Mouse (Mus musculus) erythroblast, adult 5-6 weeks (primary cell): ENCODE data around the gene Vipr1. TPM values are rescaled to one million over a fixed set of nuclear protein-coding genes. Genes with fewer than 3 reads are reported as not detected.

Source experiments
- ATAC-seq: replicated peaks from 2 replicates; pipeline ENCODE4 v1.8.0; 2016; ENCODE audit warnings: moderate number of reproducible peaks, mild to moderate bottlenecking, moderate TSS enrichment, inconsistent platforms; ENCODE audit not compliant: poor library complexity, low FRiP score, severe bottlenecking
- total RNA-seq, 2 experiments: library from RNA; stranded (forward) in 1 of 2; stranded (reverse) in 1 of 2; fragments of 150-400 nt in 1 of 2; fragments of 200-764, 138-1000 nt in 1 of 2; gene quantifications; 2 replicates each; pipeline versions ENCODE4 v1.2.3 to v1.2.4; 2015 to 2017; ENCODE audit warnings: low replicate concordance in 2 of 2

Vipr1 gene
- total RNA-seq, 2 experiments from 2014 or later, result 0.43 TPM; not detected in 1

GRCm38 (mm10) chr9:121631946-121632345 lies 10.6 kb upstream of the Vipr1 start:
- ATAC-seq, result no peak

GRCm38 (mm10) chr9:121632891-121633290 lies 9.6 kb upstream of the Vipr1 start:
- ATAC-seq, result no peak

GRCm38 (mm10) chr9:121633306-121633705 lies 9.2 kb upstream of the Vipr1 start:
- no peak for ATAC-seq

GRCm38 (mm10) chr9:121635835-121636576 lies 6.5 kb upstream of the Vipr1 start:
- ATAC-seq, result no peak

- ATAC-seq, result no peak
Measured at GRCm38 (mm10) chr9:121639790-121640189, 2.7 kb upstream of the Vipr1 start.

GRCm38 (mm10) chr9:121641235-121641915 lies 1.1 kb upstream of the Vipr1 start:
- ATAC-seq, result no peak

GRCm38 (mm10) chr9:121642001-121642400 lies 515 bp upstream of the Vipr1 start, which contains the start of gene Lyzl4:
TSS of gene Lyzl4 (minus strand) at chr9:121642096.
- ATAC-seq, result no peak

GRCm38 (mm10) chr9:121644855-121645254 lies 2.3 kb downstream of the Vipr1 start:
- no peak for ATAC-seq

GRCm38 (mm10) chr9:121647026-121647425 lies 4.5 kb downstream of the Vipr1 start:
- ATAC-seq, result no peak

GRCm38 (mm10) chr9:121653668-121654067 lies 11.2 kb downstream of the Vipr1 start:
- ATAC-seq, result no peak

- ATAC-seq, result no peak
Measured at GRCm38 (mm10) chr9:121656322-121656721, 13.8 kb downstream of the Vipr1 start.

GRCm38 (mm10) chr9:121657143-121657542 lies 14.6 kb downstream of the Vipr1 start:
- ATAC-seq, result no peak

- no peak for ATAC-seq
Measured at GRCm38 (mm10) chr9:121658248-121658647, 15.7 kb downstream of the Vipr1 start.

- ATAC-seq, result no peak
Measured at GRCm38 (mm10) chr9:121659791-121660190, 17.3 kb downstream of the Vipr1 start.

GRCm38 (mm10) chr9:121663467-121663866 lies 21.0 kb downstream of the Vipr1 start:
- ATAC-seq, result no peak

GRCm38 (mm10) chr9:121664104-121664503 lies 21.6 kb downstream of the Vipr1 start:
- ATAC-seq, result no peak

GRCm38 (mm10) chr9:121666957-121667630 lies 24.6 kb downstream of the Vipr1 start:
- ATAC-seq, result no peak

- ATAC-seq, result no peak
Measured at GRCm38 (mm10) chr9:121667822-121668221, 25.3 kb downstream of the Vipr1 start.

- ATAC-seq, result no peak
Measured at GRCm38 (mm10) chr9:121669348-121669791, 26.9 kb downstream of the Vipr1 start.

GRCm38 (mm10) chr9:121671300-121671699 lies 28.8 kb downstream of the Vipr1 start:
- peak; percentile 58 for ATAC-seq

- ATAC-seq, result no peak
Measured at GRCm38 (mm10) chr9:121672311-121672710, 29.8 kb downstream of the Vipr1 start.
